Mouse (Mus musculus) liver, adult 2 months (tissue): ENCODE measurements around the gene Gnl1. TPM values are rescaled to one million over a fixed set of nuclear protein-coding genes. Genes with fewer than 3 reads are reported as not detected.
A peak's percentile ranks its signal among the peaks of the same experiment; 100 is the strongest.

Experiments used
- DNase-seq: peaks from one replicate; pipeline ENCODE4 v3.0.0-alpha.2; 2011; ENCODE audit warnings: low read depth, low spot score; ENCODE audit errors: extremely low read depth
- H3K27ac ChIP-seq: fragments of 200-500 bp; replicated peaks from 2 replicates; pipeline ENCODE4 v1.5.1; 2012; ENCODE audit warnings: low read depth, mild to moderate bottlenecking, control low read depth, inconsistent platforms, low read length; ENCODE audit not compliant: insufficient read depth
- H3K27me3 ChIP-seq: fragments of 200-500 bp; 2 replicates; pipeline ENCODE4 v1.6.1; 2012; ENCODE audit warnings: mild to moderate bottlenecking, moderate library complexity, low read length, inconsistent platforms; ENCODE audit not compliant: control insufficient read depth, insufficient read depth
- H3K36me3 ChIP-seq: fragments of 200-500 bp; 2 replicates; pipeline ENCODE4 v1.6.1; 2012; ENCODE audit warnings: low read length, inconsistent platforms; ENCODE audit not compliant: control insufficient read depth, insufficient read depth
- H3K4me1 ChIP-seq: fragments of 200-500 bp; 2 replicates; pipeline ENCODE4 v1.6.1; 2011; ENCODE audit warnings: low read length; ENCODE audit not compliant: control insufficient read depth, insufficient read depth
- H3K4me3 ChIP-seq: fragments of 200-500 bp; 2 replicates; pipeline ENCODE4 v1.5.1; 2011; ENCODE audit warnings: low read depth, mild to moderate bottlenecking, control low read depth, low read length, moderate library complexity; ENCODE audit not compliant: insufficient read depth
- H3K79me2 ChIP-seq: fragments of 200-500 bp; 2 replicates; pipeline ENCODE4 v1.6.1; 2012; ENCODE audit warnings: inconsistent platforms, mild to moderate bottlenecking, low read length, moderate library complexity; ENCODE audit not compliant: control insufficient read depth, insufficient read depth
- H3K9ac ChIP-seq: fragments of 200-500 bp; 2 replicates; pipeline ENCODE4 v1.6.1; 2012; ENCODE audit warnings: low read depth, mild to moderate bottlenecking, control low read depth, inconsistent platforms, low read length
- CTCF ChIP-seq: fragments of 200-500 bp; IDR thresholded peaks from 2 replicates; pipeline ENCODE4 v1.5.1; 2011; ENCODE audit warnings: low read depth, low read length, control low read depth
- POLR2A ChIP-seq: fragments of 200-500 bp; IDR thresholded peaks from 2 replicates; pipeline ENCODE4 v1.6.1; 2011; ENCODE audit warnings: low read length, control low read depth; ENCODE audit not compliant: insufficient read depth; ENCODE audit errors: extremely low read depth
- WGBS: fragments of 180-500 bp; shearing (Covaris S2); methylation state at CpG from one replicate; pipeline ENCODE4 v1.1.7; 2018; 5-methylcytosine and 5-hydroxymethylcytosine counted together
- polyA plus RNA-seq: library from polyadenylated mRNA; depleted of rRNA; stranded (reverse); fragments of >200 nt; gene quantifications from 2 replicates; pipeline ENCODE4 v1.2.3, GENCODE M21; 2012
- total RNA-seq: library from RNA; depleted of rRNA; stranded (reverse); fragments of >200 nt; gene quantifications from 2 replicates; pipeline ENCODE4 v1.2.3, GENCODE M21; 2014

Gene Gnl1
- total and polyA plus RNA-seq, 2 experiments, result 8.4 to 8.8 TPM

GRCm38 (mm10) chr17:35967621-35968020 lies 12.0 kb upstream of the Gnl1 start:
- WGBS, result 77% methylated on average over 2 of the region's 2 CpGs
- H3K27ac ChIP-seq, result no peak overlapping the region
- H3K36me3 ChIP-seq, result peaks cover 12% of the 10 kb centered on the region; the same call in 1 of the 2 replicates
- peaks cover 13% of the 10 kb centered on the region; the same call in 1 of the 2 replicates for H3K79me2 ChIP-seq
- no peaks in the 10 kb centered on the region for H3K27me3 ChIP-seq
- no peak for TF ChIP-seq POLR2A
- no peak for TF ChIP-seq CTCF
- no peak overlapping the region for H3K9ac ChIP-seq
- H3K4me3 ChIP-seq, result no peak overlapping the region
- H3K4me1 ChIP-seq, result peaks cover 14% of the 10 kb centered on the region
- DNase-seq, result no peak

GRCm38 (mm10) chr17:35969418-35970389 lies 9.9 kb upstream of the Gnl1 start, which contains the start of gene Abcf1:
TSS of gene Abcf1 (minus strand) at chr17:35969761.
- no peaks in the 10 kb centered on the region for H3K27me3 ChIP-seq
- H3K4me3 ChIP-seq, result peak within 1 kb of the TSS; percentile 84
- peaks cover 13% of the 10 kb centered on the region; the same call in 1 of the 2 replicates for H3K79me2 ChIP-seq
- DNase-seq, result peak; percentile 90
- peak within 1 kb of the TSS; percentile 90 for H3K9ac ChIP-seq
- H3K36me3 ChIP-seq, result peaks cover 2% of the 10 kb centered on the region; the same call in 1 of the 2 replicates
- peak; percentile 40; the same call in 1 of the 2 replicates for TF ChIP-seq POLR2A
- no peak for TF ChIP-seq CTCF
- H3K4me1 ChIP-seq, result peaks cover 14% of the 10 kb centered on the region
- peak within 1 kb of the TSS; percentile 77 for H3K27ac ChIP-seq
- WGBS, result 1% methylated on average over 68 of the region's 68 CpGs

GRCm38 (mm10) chr17:35972131-35972530 lies 7.5 kb upstream of the Gnl1 start:
- no peak for DNase-seq
- H3K27ac ChIP-seq, result no peak overlapping the region
- no peak overlapping the region for H3K9ac ChIP-seq
- H3K4me1 ChIP-seq, result peaks cover 9% of the 10 kb centered on the region
- H3K79me2 ChIP-seq, result peaks cover 13% of the 10 kb centered on the region; the same call in 1 of the 2 replicates
- no peak overlapping the region for H3K4me3 ChIP-seq
- H3K27me3 ChIP-seq, result no peaks in the 10 kb centered on the region
- TF ChIP-seq POLR2A (no peak), CTCF (no peak)
- WGBS, result 52% methylated on average over 1 of the region's 1 CpGs
- peaks cover 1% of the 10 kb centered on the region; the same call in 1 of the 2 replicates for H3K36me3 ChIP-seq

- Histone ChIP-seq H3K4me1 (peaks cover 12% of the 10 kb centered on the region), H3K27ac (peak overlapping the region; percentile 80), H3K36me3 (peaks cover 1% of the 10 kb centered on the region; the same call in 1 of the 2 replicates), H3K27me3 (no peaks in the 10 kb centered on the region), H3K4me3 (peak overlapping the region; percentile 91), H3K9ac (peak overlapping the region; percentile 86), H3K79me2 (no peaks in the 10 kb centered on the region; the same call in 1 of the 2 replicates)
- DNase-seq, result no peak
- WGBS, result under 1% methylated on average over 41 of the region's 41 CpGs
- TF ChIP-seq POLR2A, result 0 out of 2 replicates have a peak, but pooled peaks have one; percentile 12
- TF ChIP-seq CTCF, result no peak
Observed at GRCm38 (mm10) chr17:35978811-35979400, 745 bp upstream of the Gnl1 start.

- H3K9ac ChIP-seq, result peak overlapping the region; percentile 86
- peak overlapping the region; percentile 91 for H3K4me3 ChIP-seq
- DNase-seq, result no peak
- TF ChIP-seq POLR2A (no peak), CTCF (no peak)
- H3K4me1 ChIP-seq, result peaks cover 12% of the 10 kb centered on the region
- H3K27me3 ChIP-seq, result no peaks in the 10 kb centered on the region
- peaks cover 1% of the 10 kb centered on the region; the same call in 1 of the 2 replicates for H3K36me3 ChIP-seq
- under 1% methylated on average over 29 of the region's 29 CpGs for WGBS
- no peaks in the 10 kb centered on the region; the same call in 1 of the 2 replicates for H3K79me2 ChIP-seq
- H3K27ac ChIP-seq, result peak overlapping the region; percentile 15
Observed at GRCm38 (mm10) chr17:35980363-35980754, 708 bp downstream of the Gnl1 start.
